Mouse (Mus musculus): ENCODE results near the gene Nme7.

DNA sequence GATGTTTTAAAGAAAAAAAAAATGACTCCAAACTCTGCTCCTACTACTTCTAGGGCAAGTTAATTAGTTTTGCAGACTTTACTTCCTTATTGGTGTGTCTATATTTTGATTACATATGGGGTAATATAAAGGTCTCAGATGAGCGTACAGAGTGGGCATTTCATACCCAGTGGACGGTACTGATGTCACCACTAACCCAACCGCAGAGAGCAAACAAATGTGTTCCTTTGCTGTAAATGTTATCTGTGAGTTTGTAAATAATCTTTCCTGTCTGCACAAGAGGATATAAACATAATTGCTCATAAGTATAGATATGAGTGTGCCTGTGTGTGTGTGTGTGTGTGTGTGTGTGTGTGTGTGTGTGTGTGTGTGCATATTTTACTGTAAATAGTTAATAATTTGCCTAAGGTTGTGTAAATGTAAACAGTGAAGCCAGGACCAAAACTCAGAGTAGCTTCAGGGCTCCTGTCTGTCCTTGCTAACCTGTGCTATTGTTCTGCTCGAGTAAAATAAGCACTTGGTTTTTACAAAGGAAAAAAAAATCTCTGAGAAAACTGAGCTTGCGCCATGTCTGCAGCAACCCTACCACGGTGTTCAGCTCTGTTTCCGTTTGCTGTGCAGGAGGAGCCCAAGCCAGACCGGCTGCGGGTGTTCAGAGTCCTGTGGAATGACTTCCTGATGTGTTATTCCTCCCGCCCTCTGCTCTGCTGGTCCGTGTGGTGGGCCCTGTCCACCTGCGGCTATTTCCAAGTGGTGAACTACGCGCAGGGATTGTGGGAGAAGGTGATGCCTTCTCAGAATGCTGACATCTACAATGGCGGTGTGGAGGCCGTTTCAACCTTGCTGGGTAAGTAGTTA lies 43.5 kb upstream of the Nme7 start:
- TF ChIP-seq CTCF (IDR thresholded peaks at IDR 0.05; ENCODE audit: low read depth), result no peak
- no peak for TF ChIP-seq EP300 (optimal IDR thresholded peaks at IDR 0.05)
